Mouse (Mus musculus) liver, adult (tissue): ENCODE results near the gene Zdhhc23.

Source experiments
- GATA4 ChIP-seq: IDR thresholded peaks from 2 replicates; pipeline ENCODE4 v1.6.1; 2014; ENCODE audit warnings: mild to moderate bottlenecking, low read length; ENCODE audit not compliant: insufficient replicate concordance

The Zdhhc23 gene

DNA sequence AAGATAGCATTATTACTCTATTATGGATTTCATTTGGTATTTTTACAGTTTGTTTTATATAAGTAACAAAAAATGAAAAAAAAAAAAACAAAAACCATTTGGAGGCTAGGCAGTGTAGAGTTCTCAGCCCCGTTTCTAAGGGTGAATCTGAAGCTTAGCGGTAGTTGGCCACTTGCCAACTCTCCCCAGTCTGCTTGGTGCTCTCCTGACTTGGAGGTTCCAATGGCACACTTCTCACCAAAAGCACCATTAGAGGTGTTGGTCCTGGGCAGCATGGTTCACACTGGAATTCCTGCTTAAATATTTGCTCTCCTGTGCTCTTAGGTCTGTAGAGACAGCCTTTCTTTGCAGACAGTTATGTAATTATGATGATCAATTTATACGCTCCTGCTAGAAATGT, 44.2 kb downstream of the Zdhhc23 start:
- TF ChIP-seq GATA4, result no peak

DNA sequence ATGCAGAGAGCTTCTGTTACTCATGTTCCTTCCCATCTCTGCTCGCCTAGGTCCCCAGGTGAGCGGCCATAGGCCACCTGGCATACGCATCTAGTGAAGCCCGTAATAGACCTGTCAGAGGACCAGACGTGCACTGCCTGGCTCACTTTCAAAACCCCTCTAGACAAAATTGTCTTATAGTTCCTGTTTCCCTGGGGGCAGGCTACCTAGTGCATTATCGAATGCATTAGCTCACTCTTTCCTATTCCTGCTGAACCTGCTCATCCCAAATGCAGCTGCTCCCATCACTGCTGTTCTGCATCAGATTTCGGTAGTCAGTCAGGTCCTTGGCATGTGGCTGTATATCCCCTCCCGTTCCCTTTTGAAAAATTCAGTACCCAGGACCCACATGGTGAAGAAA, 44.7 kb downstream of the Zdhhc23 start:
- no peak for TF ChIP-seq GATA4

DNA sequence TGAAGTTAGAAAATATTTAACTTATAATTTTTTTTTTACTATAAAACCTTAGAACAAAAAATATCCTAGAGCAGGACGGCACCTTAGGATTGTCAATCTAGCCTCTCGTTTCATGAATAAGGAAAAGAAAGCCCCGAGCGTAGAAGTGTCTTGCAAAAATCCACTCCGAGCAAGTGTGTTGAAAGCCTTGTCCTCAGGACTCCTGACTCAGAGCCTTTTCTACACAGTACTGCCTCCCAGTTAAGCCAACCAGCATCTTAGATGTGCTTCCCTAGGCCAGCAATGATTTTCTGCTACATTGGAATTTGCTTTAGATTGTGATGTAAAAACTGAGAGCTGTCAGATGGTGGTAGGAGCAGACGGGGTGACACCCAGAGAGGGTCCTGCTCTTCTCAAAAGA, 46.5 kb downstream of the Zdhhc23 start:
- TF ChIP-seq GATA4, result no peak

DNA sequence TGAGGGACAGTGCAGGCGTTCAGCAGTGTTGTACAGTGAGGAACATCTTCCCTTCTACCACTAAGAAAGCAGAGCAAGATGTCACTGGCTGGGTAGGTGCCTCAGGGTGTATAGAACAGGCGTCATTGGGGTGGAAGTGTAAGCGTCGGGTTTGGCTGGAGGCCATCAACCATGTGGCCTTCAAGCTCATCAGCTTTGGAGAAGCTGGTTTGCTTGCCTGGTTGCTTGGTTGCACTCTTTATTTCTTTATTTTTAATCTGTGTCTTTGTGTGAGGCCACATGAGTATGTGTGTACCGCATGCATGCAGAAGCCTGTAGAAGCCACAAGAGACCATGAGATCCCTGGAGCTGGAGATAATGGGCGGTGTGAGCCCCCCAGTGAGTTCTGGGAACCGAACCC, 47.3 kb downstream of the Zdhhc23 start:
- no peak for TF ChIP-seq GATA4

DNA sequence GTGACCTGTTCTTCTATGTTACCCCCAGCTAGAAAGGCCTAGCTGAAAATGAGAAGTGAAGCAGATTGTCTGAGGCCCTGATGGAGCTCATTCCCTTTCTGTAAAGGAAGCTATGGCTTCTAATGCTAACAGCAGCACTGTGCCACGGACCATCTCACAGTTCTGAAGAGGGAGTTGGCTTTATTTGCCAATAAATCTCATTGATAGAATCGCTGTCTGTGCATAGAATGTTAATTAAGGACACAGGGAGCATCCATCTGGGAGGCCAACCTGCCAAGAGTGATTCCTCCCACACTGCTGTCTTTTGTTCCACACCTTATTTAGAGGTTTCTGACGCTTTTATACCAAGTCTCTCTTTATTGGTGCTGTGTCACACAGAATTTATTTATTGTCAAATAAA, 48.1 kb downstream of the Zdhhc23 start:
- no peak for TF ChIP-seq GATA4

DNA sequence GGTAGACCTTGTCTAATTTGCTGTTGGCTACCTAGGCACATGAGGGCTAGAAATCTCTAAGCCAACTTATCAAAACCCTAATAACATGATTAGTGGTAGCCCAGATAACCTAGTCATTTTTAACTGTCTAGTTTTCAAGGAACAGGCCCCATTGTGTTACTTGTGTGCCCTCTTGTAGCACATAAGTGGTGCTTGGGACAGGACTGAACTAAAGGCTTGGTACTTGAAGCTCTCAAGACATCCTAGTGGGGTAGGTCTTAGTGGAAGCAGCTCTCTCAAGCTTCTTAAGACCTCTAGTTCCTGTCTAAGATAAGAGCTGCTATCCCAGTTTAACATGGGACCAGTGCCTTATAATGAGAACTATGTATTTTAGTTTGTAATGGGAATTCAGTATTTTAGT, 49.0 kb downstream of the Zdhhc23 start:
- TF ChIP-seq GATA4, result no peak

DNA sequence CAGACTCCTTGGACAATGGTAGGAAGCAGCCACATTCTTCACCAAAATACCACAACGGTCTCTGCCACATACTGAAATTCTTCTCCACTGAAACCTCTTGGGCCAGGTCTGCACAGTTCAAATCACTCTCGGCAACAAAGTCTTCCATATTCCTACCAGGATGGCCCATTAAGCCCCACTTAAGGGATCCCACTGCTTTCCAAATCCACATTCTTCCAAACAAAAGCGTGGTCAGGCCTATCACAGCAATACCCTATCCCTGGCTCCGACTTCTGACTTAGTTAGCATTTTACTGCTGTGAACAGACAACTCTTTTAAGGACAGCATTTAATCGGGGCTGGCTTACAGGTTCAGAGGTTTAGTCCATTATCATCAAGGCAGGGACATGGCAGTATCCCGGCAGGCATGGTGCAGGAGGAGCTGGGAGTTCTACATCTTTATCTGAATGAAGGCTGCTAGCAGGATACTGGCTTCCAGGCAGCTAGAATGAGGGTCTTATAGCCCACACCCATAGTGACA, 53.2 kb downstream of the Zdhhc23 start, which contains the start of gene Qtrt2:
TSS of gene Qtrt2 (minus strand) at position 469 of the 519 bp plus-strand sequence.
- TF ChIP-seq GATA4, result no peak

DNA sequence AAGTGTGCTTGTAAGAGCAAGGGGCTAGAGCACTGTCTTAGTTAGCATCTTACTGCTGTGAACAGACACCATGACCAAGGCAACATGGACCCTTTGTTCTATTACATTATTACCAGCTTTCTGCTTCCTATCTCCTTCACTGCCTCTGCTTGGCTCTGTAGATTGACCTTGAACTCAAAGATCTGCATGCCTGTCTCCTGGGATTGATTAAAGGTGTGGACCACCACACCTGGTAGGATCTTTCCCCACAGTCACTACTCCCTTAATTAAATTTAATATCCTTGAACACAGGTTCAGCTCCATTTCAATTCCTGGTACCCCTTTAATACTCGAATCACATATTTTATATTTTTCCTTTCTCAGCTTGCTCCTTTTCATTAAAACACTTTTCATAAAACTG, 53.7 kb downstream of the Zdhhc23 start:
- TF ChIP-seq GATA4, result no peak

DNA sequence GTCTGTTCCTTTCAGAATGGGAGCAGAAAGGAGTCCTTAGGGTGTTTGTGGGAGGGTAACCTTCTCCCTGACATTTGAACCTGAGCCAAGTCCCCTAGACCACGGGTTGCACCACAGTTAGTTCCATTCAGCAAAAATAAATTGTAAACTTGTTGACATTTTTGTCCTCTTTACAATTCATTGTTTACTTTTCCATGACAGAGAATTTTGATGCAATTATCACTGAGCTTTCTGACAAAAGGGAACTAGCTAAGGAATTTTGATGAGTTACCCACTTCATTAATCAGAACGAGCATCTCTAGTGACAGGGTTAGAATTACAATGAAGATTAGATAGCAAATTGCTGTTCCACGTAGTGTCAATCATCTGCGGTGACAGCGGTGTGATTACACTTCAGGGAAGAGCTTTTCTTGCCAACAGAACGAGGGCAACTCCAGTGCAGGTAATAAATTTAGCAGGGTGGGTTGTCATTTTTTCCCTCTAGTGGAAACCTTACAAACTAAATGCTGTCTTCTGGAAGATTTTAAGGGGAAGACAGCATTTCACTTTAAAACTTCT, 54.5 kb downstream of the Zdhhc23 start:
- no peak for TF ChIP-seq GATA4

DNA sequence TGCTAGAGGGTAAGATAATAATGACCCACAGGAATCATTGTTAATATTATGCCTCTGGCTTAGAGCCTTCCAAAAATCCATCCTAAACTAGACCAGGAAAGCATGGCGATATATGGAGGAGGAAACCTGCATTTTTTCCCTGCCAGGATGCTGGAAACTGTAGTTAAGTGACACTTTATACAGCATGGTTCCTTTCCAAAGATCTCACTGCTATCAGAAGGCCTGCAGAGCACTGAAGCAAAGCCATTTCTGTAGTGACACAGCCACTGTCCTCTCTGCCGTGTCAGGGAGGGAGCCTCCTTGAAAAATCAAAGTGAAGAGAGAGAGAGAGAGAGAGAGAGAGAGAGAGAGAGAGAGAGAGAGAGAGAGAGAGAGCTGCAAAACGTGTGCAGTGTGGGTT, 57.0 kb downstream of the Zdhhc23 start:
- TF ChIP-seq GATA4, result no peak

DNA sequence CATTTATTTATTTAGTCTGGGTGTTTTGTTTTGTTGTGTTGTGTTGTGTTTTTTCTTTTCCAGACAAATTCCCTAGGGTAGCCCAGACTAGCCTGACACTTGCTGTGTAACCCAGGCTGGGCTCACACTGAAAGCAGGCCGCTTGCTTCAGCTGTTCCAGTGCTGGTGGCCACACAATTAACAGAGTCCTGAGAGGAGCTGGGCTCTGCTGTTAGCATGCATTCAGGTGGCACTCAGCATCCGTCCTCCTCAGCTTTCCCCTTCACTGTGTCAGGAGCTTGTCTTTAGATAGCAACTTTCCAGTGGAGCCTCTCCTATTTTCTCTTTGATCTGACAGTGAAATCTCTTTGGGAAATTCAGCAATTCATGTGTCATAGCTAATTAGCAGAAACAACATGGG, 57.6 kb downstream of the Zdhhc23 start:
- TF ChIP-seq GATA4, result no peak

DNA sequence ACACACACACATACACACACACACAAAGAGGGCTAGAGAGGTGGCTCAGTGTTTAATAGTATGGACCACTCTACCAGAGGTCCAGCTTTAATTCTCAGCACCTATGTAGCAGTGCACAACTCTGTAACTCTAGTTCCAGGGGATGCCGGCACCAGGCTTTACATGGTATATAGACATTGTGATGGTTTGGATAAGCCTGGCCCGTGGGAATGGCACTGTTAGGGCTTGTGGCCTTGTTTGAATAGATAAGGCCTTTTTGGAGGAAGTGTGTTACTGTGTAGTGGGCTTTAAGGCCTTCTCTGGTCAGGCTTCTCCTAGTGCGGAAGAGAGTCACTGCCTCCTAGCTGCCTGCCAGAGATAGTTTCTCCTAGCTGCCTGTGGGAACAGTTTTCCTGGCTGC, 60.7 kb downstream of the Zdhhc23 start:
- TF ChIP-seq GATA4, result no peak
